Mouse (Mus musculus) v-Abl transformed pro-B cells (cell line): ENCODE data around the gene Surf2.

Source experiments
- in situ Hi-C, 2 experiments: fragments of 400-800 bp; cut with MboI; formaldehyde crosslinking; loops; one replicate each; pipeline ENCODE4 v1.15.1; 2025; ENCODE audit not compliant: unreplicated experiment in 2 of 2

Gene Surf2

GRCm38 (mm10) chr2:26910994-26911765, 5.0 kb upstream of the Surf2 start:
- in situ Hi-C loops = loop anchor here (25.0 kb wide), 3 partner anchors 599 to 1649 kb away; partner anchors contain the start of genes Anapc2 (in 1 of the 2), C8g (in 1 of the 2), Fbxw5 (in 1 of the 2) and Gpsm1 (in 1 of the 2)

GRCm38 (mm10) chr2:26912253-26912770, 3.9 kb upstream of the Surf2 start:
- in situ Hi-C loops = loop anchor here (25.0 kb wide), 3 partner anchors 600 to 1650 kb away; partner anchors contain the start of genes Anapc2 (in 1 of the 2), C8g (in 1 of the 2), Fbxw5 (in 1 of the 2) and Gpsm1 (in 1 of the 2)

- in situ Hi-C loops = loop anchor here (25.0 kb wide), 3 partner anchors 601 to 1651 kb away; partner anchors contain the start of genes Anapc2 (in 1 of the 2), C8g (in 1 of the 2), Fbxw5 (in 1 of the 2) and Gpsm1 (in 1 of the 2)
Observed at GRCm38 (mm10) chr2:26913416-26914147, 2.6 kb upstream of the Surf2 start.

- in situ Hi-C loops = loop anchor here (25.0 kb wide), 3 partner anchors 602 to 1652 kb away; partner anchors contain the start of genes Anapc2 (in 1 of the 2), C8g (in 1 of the 2), Fbxw5 (in 1 of the 2) and Gpsm1 (in 1 of the 2)
Observed at GRCm38 (mm10) chr2:26914148-26914941, 1.8 kb upstream of the Surf2 start.

- in situ Hi-C loops = loop anchor here (25.0 kb wide), 3 partner anchors 604 to 1654 kb away; partner anchors contain the start of genes Anapc2 (in 1 of the 2), C8g (in 1 of the 2), Fbxw5 (in 1 of the 2) and Gpsm1 (in 1 of the 2)
Observed at GRCm38 (mm10) chr2:26916738-26917137, 571 bp downstream of the Surf2 start.

GRCm38 (mm10) chr2:26919684-26920083, 3.5 kb downstream of the Surf2 start:
- in situ Hi-C loops = loop anchor here (25.0 kb wide), 3 partner anchors 607 to 1657 kb away; partner anchors contain the start of genes Anapc2 (in 1 of the 2), C8g (in 1 of the 2), Fbxw5 (in 1 of the 2) and Gpsm1 (in 1 of the 2)

- in situ Hi-C loops = loop anchor here (25.0 kb wide), 3 partner anchors 608 to 1658 kb away; partner anchors contain the start of genes Anapc2 (in 1 of the 2), C8g (in 1 of the 2), Fbxw5 (in 1 of the 2) and Gpsm1 (in 1 of the 2)
Observed at GRCm38 (mm10) chr2:26920190-26920855, 4.2 kb downstream of the Surf2 start.

GRCm38 (mm10) chr2:26921784-26922183, 5.6 kb downstream of the Surf2 start:
- in situ Hi-C loops = loop anchor here (25.0 kb wide), 3 partner anchors 609 to 1659 kb away; partner anchors contain the start of genes Anapc2 (in 1 of the 2), C8g (in 1 of the 2), Fbxw5 (in 1 of the 2) and Gpsm1 (in 1 of the 2)

GRCm38 (mm10) chr2:26927745-26928476, 11.7 kb downstream of the Surf2 start:
- in situ Hi-C loops = loop anchor here (5.0 to 25.0 kb wide), 2 partner anchors 309 to 509 kb away; partner anchors contain the start of genes Brd3os (in 1 of the 2) and Vav2 (in 1 of the 2)

GRCm38 (mm10) chr2:26930390-26930789, 14.2 kb downstream of the Surf2 start:
- in situ Hi-C loops = loop anchor here (5.0 to 25.0 kb wide), 5 partner anchors 77 to 507 kb away; partner anchors contain the start of genes Brd3os (in 1 of the 2), Cacfd1 (in 1 of the 2) and Vav2 (in 1 of the 2)

- in situ Hi-C loops = loop anchor here (5.0 to 25.0 kb wide), 5 partner anchors 75 to 505 kb away; partner anchors contain the start of genes Brd3os (in 1 of the 2), Cacfd1 (in 1 of the 2) and Vav2 (in 1 of the 2)
Observed at GRCm38 (mm10) chr2:26932473-26933303, 16.5 kb downstream of the Surf2 start.

- in situ Hi-C loops = loop anchor here (5.0 to 25.0 kb wide), 5 partner anchors 74 to 504 kb away; partner anchors contain the start of genes Brd3os (in 1 of the 2), Cacfd1 (in 1 of the 2) and Vav2 (in 1 of the 2)
Observed at GRCm38 (mm10) chr2:26933304-26934055, 17.3 kb downstream of the Surf2 start, which contains the start of the genes Surf4 and Stkld1. Gene Surf4 (minus strand): TSS chr2:26933928. Gene Stkld1 (plus strand): TSS chr2:26934047.

GRCm38 (mm10) chr2:26935286-26935685, 19.1 kb downstream of the Surf2 start:
- in situ Hi-C loops = loop anchor here in 1 of 2 experiments (25.0 kb wide), 1 partner anchor 502 kb away; the partner anchor contains the start of genes Brd3os and Vav2

- in situ Hi-C loops = loop anchor here in 1 of 2 experiments (25.0 kb wide), 1 partner anchor 501 kb away; the partner anchor contains the start of genes Brd3os and Vav2
Observed at GRCm38 (mm10) chr2:26936425-26936824, 20.3 kb downstream of the Surf2 start.

GRCm38 (mm10) chr2:26941539-26941938, 25.4 kb downstream of the Surf2 start:
- in situ Hi-C loops = loop anchor here in 1 of 2 experiments (25.0 kb wide), 1 partner anchor 496 kb away; the partner anchor contains the start of genes Brd3os and Vav2
